Mouse (Mus musculus) adrenal gland (tissue): ENCODE measurements at regions not wholly inside any gene's neighbourhood (a gene's known extent, or its start where the extent isn't known, plus 50 kb on each side); places are given as distances from the start of the nearest gene placed in this dataset.

Experiments
- intact Hi-C: fragments of 180-260 bp; cut with DNase I; formaldehyde crosslinking; loops from one replicate; pipeline ENCODE4 v1.15.1; 2025

DNA sequence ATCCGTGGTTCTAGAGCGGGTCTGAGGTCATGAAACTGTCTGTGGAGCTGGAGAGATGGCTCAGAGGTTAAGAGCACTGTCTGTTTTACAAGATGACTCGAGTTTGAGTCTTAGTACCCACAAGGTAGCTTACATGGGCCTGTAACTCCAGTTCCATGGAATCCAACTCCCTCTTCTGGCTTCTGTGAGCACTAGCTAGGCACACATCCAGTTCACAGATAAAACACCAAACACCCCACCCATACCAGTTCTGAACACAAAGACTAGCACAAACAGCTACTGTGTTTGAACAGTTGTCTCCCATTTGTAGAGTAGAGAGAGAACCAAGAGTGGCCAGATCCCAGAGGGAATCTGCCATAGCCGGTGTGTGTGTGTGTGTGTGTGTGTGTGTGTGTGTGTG lies 224.0 kb downstream of the Zfp36l1 start:
- intact Hi-C loops = no loop called here

DNA sequence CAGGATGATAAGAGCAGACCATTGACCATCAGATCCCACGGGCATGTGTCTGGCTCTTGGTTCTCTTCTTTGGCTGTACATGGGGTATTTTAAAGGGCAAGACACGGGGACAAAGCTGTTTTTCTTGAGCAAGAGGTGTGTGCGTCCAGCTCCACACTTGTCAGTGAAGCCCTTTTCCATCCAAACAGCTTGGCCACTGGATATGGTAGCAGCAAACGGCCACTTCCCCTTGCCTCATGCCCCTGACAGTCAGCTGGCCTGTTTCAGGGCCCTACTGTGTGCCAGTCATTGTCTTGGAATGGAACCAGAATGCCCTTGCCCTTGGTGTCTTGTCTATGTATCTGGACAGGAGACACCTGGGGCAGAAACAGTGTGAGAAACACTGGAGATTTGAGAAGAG lies 224.7 kb downstream of the Zfp36l1 start:
- intact Hi-C loops = no loop called here

DNA sequence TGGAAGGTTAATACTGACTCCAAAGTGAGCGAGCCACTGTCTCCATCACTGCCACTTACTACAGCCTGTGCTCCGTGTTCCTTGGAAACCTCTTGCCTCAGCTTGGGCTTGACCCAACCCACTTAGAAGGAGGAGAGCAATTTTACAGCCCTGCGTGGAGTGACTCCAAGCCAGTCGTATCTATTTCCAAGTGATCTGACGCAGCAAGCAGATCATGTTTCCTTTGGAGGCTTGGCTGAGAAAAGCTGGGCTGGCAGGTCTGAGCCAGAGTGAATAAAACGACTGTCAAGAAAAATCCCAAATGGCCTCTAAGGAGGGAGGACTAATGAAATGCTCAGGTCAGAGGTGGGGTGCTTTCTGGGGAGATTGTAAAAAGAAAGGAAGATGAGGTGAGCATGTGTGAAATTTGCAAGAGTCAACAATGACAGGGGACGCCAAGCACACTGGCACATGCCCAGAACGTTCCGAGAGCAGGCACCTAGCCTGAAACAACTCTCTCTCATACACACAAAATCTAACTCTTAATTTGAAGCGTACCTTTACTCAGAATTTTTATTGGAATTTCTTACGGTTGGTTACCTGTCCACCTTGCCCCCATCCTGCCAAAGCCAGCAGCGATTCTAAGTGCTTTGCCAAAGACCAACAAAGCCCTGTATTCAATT lies 225.5 kb downstream of the Zfp36l1 start:
- intact Hi-C loops = no loop called here

DNA sequence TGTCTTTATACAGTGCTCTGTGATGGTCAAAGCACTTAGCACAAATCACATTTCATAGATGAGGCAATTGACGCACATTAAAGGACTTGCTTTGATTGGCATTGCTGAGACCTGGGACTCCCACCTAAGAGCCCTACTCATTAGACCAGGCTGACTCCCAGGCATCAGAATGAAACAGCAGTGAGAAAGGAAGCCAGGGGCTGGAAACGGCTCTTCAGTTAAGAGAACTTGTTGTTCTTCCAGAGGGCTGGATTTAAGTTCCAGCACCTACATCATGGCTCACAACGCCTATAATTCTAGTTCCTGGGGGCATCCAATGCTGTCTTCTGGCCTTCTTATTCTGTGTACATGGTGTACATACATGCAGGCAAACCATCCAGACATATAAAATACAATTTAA lies 226.3 kb downstream of the Zfp36l1 start:
- intact Hi-C loops = no loop called here

DNA sequence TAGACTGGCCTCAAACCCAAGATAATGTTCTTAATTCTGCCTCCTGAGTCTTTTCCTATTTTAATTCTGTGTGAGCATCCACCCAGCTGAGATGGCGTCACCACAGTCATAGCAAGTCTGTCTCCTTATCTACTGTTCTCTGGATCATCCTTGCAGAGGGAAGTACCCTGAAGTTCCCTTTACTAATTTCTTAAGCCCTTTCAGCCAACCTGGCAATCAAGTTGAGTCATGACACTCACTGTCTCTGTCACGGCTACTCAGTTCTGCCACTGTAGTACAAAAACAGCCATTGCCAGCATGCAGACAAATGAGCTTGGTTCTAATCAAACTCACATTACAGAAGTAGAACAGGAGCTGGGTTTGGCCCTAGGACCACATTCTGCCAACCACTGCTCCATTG lies 227.5 kb downstream of the Zfp36l1 start:
- intact Hi-C loops = no loop called here

DNA sequence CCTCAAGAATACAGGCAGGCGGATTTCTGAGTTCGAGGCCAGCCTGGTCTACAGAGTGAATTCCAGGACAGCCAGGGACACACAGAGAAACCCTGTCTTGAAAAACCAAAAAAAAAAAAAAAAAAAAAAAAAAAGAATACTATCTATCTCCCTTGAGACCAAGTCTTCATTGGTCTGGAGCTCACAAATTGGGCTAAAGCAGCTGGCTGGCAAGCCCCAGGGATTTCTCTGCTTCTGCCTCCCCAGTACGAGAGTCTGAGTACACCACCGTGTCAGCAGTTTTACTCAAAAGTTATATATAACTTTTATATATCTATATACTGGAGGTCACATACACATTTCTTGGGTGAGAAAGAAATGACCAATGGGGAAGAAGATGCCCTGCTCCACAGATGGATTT lies 229.2 kb downstream of the Zfp36l1 start:
- intact Hi-C loops = no loop called here

DNA sequence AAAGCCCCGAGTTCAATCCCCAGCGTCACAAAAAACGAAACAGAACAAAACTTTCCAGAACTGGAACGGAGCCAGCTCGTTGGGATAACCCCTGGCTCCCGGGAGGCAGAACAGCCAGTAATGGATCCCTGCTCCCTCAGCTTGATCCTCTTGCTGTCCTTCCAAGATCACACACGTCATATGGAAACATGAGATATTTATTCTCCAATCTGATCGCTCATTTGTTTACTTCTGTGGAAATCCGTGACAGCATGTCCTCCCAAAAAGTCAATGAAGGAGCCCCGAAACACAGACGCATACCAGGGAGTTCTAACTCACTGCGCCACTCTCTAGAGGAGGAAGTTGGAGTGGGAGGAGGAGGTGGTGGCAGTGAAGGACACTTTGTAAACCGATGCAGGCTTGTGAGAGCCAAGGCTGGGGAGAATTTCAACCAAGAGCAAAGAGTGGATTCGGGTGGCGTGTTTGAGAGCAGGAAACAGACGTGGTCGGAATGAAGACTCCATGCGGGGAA lies 232.0 kb downstream of the Zfp36l1 start:
- intact Hi-C loops = no loop called here

DNA sequence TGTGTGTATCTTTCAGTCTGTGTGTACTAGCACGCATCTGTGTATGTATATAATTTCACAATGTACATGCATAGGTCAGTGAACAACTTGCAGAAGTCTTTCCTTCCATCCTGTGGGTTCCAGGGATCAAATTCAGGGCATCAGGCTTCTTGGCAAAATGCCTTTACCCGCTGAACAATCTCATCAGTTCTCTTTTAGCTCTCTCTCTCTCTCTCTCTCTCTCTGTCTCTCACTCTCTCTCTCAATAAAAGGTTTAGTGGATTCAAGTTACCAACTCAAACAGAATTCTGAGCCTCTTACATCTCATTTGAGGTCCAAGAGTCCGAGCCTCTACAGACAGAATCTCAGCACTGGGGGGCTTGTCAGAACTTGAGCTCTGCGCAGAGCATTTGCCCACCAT lies 232.5 kb downstream of the Zfp36l1 start:
- intact Hi-C loops = no loop called here

DNA sequence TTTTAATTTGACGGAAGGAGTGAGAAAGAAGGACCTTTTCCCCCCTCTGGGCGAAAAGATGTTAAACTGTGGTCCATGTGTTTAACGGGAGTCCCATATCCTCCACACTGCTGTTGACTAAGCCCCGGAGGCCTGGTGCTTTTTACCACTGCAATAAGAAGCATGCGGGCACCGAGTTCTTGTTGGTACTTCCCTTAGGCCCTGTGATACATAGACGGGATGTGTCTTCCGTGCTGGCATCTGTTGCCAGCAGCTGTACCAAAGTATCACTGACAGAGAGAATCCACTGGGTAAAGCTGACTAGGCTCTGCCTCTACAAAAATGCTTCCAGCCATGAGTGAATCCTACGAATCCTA lies 232.9 kb downstream of the Zfp36l1 start:
- intact Hi-C loops = no loop called here

DNA sequence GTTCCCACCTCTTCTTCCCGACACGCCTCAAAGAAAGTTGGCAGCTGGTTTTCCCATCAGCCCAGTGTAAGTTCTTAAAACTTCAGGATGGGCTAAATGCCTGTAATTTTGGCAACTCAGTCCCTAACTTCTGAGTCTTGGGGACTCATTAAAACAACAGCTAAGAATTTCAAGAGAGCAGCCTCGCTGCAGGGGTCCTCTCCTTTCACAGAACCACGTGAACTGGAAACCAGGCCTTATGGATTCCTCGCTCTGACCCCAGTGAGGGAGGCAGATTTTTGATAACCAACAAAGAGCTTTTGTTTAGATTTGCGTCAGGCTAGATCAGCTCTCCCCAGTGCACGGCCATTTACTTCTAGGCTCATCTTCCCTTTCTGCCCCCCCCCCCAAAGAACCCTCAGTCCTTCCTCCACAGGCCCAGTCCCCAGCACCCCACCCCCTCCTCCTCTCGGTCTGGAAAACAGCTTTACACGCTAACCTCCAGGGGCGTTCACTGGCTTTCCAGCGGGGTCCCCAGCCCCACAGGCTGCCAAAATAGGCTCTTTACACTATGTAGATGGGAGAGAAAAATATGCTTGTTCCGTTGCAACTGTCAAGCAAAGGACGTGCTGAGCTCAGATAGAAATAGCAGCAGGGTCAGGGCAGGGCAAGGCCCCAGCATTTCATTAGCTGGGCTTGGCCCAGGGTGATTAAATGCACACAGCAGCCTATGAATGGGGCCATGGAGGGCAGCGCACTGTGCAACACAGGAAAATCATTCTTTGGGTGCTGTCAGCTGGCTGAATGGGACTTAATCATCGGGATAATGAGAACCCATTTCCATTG lies 233.5 kb downstream of the Zfp36l1 start:
- intact Hi-C loops = no loop called here

DNA sequence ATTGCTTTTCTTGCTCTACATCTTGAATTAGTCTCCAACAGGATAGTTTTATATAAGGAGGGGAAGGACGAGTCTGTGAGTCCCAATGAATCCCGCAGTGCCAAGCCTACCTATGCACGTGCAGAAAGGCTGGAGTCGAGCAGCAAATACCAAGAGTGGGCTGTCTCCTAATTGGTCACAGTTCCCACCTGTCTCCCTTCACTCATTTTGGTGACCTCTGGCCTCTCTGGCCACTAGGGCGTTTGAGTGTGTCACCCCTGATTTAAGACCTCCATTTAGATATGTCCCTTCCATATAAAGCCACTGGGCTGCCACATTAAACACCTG lies 234.1 kb downstream of the Zfp36l1 start:
- intact Hi-C loops = no loop called here

DNA sequence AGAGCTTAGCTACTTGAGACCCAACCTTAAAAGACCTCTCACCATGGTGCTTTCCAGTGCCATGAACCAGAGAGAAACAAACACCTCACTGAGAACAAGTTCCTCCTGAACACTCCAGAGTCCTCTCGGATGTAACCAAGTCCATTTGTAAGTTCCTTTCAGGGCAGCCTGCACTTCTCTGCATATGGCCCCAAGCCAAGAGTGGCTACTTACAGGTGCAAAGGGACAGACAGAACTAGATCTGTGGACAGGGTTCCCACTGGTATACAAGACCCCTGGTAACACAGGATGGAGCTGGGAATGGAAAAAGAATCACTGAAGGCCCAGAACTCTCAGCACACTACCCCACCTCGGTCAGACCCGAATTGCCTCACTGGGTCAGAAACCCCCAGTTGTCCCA lies 234.7 kb downstream of the Zfp36l1 start:
- intact Hi-C loops = no loop called here

DNA sequence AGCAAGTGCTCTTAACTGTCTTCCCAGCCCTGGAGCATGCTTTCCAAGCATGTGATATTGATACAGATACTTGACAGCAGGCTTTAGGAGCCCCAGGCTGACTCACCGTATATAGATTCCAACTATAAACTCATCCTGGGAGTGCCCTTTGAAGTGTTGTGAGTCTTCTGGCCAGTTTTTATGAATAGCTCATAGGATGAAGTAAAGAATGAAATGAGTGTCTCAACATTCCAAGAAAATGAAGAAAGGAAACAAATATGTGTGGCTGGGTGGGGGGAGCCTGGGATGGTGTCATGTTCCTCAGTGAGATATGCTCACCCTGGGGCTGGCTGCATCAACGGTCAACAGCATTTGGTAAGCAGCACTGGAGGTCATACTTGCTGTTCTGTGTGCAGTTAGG lies 238.5 kb downstream of the Zfp36l1 start:
- intact Hi-C loops = no loop called here

DNA sequence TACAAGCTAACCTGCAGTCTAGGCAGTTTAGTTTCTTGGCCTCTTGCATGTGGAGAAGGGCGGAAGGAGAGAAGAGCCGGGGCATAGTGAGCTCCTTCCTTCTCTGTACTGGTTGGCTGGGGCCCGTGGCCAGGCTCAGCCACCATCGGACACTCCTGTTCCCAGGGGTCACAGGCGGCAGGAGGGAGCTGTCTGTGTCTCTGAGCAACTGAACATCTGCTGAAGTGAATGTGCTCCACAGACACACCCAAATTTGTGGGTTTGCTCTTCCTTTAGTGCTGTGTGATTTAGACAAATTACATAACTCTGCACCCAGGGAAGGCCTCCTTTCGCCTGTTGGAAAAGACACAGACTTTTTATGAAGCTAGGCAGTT lies 247.6 kb downstream of the Zfp36l1 start:
- intact Hi-C loops = no loop called here

DNA sequence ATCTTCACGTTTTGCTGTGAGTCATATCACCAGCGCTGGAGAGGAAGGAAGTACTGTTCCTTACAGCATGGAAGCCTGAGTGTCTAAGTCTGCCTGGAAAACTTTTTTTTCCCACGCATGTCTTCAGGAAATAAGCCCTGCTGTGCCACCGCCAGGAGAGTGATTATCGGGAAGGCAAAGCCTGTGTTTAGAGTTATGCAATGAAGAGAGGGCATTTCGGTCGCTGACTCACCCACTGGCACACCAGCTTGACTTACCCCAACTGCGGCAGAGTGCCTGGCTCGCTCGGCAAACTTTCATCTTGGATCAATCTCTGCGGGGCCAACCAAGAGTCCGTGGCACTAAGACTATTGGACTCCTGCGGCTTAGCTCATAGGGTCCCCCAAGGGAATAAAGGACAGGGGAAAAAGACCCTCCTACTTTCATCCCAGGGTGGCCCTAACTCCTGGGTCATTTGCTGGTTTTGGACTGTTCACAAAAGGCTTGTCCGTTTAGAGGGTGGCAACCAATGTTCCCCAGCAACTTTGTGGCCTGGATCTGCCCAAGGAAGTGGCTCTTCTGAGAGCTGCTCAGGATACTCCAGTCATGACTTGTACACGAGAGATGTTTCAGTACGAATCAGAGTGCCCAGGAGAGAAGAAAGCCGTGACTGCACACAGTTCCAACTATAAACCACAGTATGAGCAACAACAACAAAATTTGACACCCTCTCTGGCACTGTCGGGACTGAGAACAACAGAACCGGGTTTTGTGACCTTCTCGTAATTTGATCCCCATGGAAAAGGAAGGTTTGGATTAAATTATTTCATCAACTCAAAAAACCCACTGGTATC lies 248.3 kb downstream of the Zfp36l1 start:
- intact Hi-C loops = loop anchor here (5.0 kb wide), 1 partner anchor 53 kb away; no protein-coding TSS in a partner anchor
